Mouse (Mus musculus) neural tube, embryonic 12.5 days (tissue): Measurements from ENCODE around the gene Trim71. TPM values are rescaled to one million over a fixed set of nuclear protein-coding genes. Genes with fewer than 3 reads are reported as not detected.

Source experiments
- ATAC-seq: fragments of 200-750 bp; cut with Nextera tagmentation; 2 replicates; pipeline ENCODE4 v1.8.0; 2017; ENCODE audit warnings: low read depth, mild to moderate bottlenecking, moderate TSS enrichment, moderate library complexity; ENCODE audit not compliant: low FRiP score
- H3K27ac ChIP-seq: fragments of 300-500 bp; sonication (generic); 2 replicates; pipeline ENCODE4 v1.5.1; 2016
- H3K27me3 ChIP-seq: fragments of 300-500 bp; sonication (generic); replicated peaks from 2 replicates; pipeline ENCODE4 v1.6.1; 2016; ENCODE audit warnings: mild to moderate bottlenecking
- H3K36me3 ChIP-seq: fragments of 300-500 bp; sonication (generic); 2 replicates; pipeline ENCODE4 v1.6.1; 2016; ENCODE audit warnings: mild to moderate bottlenecking
- H3K4me1 ChIP-seq: fragments of 300-500 bp; sonication (generic); 2 replicates; pipeline ENCODE4 v1.6.1; 2016
- H3K4me2 ChIP-seq: fragments of 300-500 bp; sonication (generic); replicated peaks from 2 replicates; pipeline ENCODE4 v1.6.1; 2016; ENCODE audit warnings: mild to moderate bottlenecking
- H3K4me3 ChIP-seq: fragments of 300-500 bp; sonication (generic); 2 replicates; pipeline ENCODE4 v1.5.1; 2016
- H3K9ac ChIP-seq: fragments of 300-500 bp; sonication (generic); 2 replicates; pipeline ENCODE4 v1.6.1; 2016; ENCODE audit warnings: mild to moderate bottlenecking
- H3K9me3 ChIP-seq: fragments of 300-500 bp; sonication (generic); 2 replicates; pipeline ENCODE4 v1.6.1; 2016; ENCODE audit warnings: mild to moderate bottlenecking
- WGBS: fragments of 180-500 bp; shearing (Covaris S2); methylation state at CpG from one replicate; pipeline ENCODE4 v1.1.7; 2016; 5-methylcytosine and 5-hydroxymethylcytosine counted together
- polyA plus RNA-seq: library from polyadenylated mRNA; unstranded; fragments of >200 nt; fragmentation: Nextera tagmentation; extraction: Ambion mirVana; gene quantifications from 2 replicates; pipeline ENCODE4 v1.2.1, GENCODE M21; 2016

Trim71 gene
- polyA plus RNA-seq, 1 experiment from 2014 or later, result 0.98 TPM

GRCm38 (mm10) chr9:114496469-114496868, 67.7 kb downstream of the Trim71 start:
- Histone ChIP-seq H3K27ac (no peak overlapping the region), H3K4me2 (no peak overlapping the region), H3K4me1 (no peaks in the 10 kb centered on the region; the same call in 1 of the 2 replicates), H3K9ac (no peak overlapping the region), H3K9me3 (no peaks in the 10 kb centered on the region), H3K36me3 (no peaks in the 10 kb centered on the region), H3K4me3 (no peak overlapping the region), H3K27me3 (no peaks in the 10 kb centered on the region)
- ATAC-seq, result no peak
- 85% methylated on average over 7 of the region's 7 CpGs for WGBS

- WGBS, result 88% methylated on average over 23 of the region's 23 CpGs
- Histone ChIP-seq H3K4me2 (no peak overlapping the region), H3K4me3 (no peak overlapping the region), H3K27ac (no peak overlapping the region), H3K9me3 (no peaks in the 10 kb centered on the region), H3K36me3 (no peaks in the 10 kb centered on the region), H3K9ac (no peak overlapping the region), H3K27me3 (no peaks in the 10 kb centered on the region), H3K4me1 (no peaks in the 10 kb centered on the region)
- ATAC-seq, result no peak
Observed at GRCm38 (mm10) chr9:114487481-114488258, 76.5 kb downstream of the Trim71 start.

- no peaks in the 10 kb centered on the region for H3K4me1 ChIP-seq
- H3K9ac ChIP-seq, result no peak overlapping the region
- H3K27ac ChIP-seq, result no peak overlapping the region
- 87% methylated on average over 4 of the region's 4 CpGs for WGBS
- no peak overlapping the region for H3K4me2 ChIP-seq
- H3K4me3 ChIP-seq, result no peak overlapping the region
- no peak for ATAC-seq
- H3K27me3 ChIP-seq, result no peaks in the 10 kb centered on the region
- H3K36me3 ChIP-seq, result no peaks in the 10 kb centered on the region
- no peaks in the 10 kb centered on the region for H3K9me3 ChIP-seq
Observed at GRCm38 (mm10) chr9:114486808-114487207, 77.4 kb downstream of the Trim71 start.

GRCm38 (mm10) chr9:114484771-114485170, 79.4 kb downstream of the Trim71 start:
- H3K9ac ChIP-seq, result no peak overlapping the region
- H3K36me3 ChIP-seq, result no peaks in the 10 kb centered on the region
- H3K4me2 ChIP-seq, result no peak overlapping the region
- no peaks in the 10 kb centered on the region for H3K9me3 ChIP-seq
- H3K27me3 ChIP-seq, result no peaks in the 10 kb centered on the region
- H3K4me3 ChIP-seq, result no peak overlapping the region
- 81% methylated on average over 5 of the region's 5 CpGs for WGBS
- H3K27ac ChIP-seq, result no peak overlapping the region
- no peak for ATAC-seq
- H3K4me1 ChIP-seq, result no peaks in the 10 kb centered on the region

GRCm38 (mm10) chr9:114480940-114481339, 83.2 kb downstream of the Trim71 start:
- WGBS, result 79% methylated on average over 3 of the region's 3 CpGs

GRCm38 (mm10) chr9:114477019-114477418, 87.2 kb downstream of the Trim71 start:
- Histone ChIP-seq H3K27ac (no peak overlapping the region), H3K27me3 (no peaks in the 10 kb centered on the region), H3K9me3 (no peaks in the 10 kb centered on the region), H3K4me1 (no peaks in the 10 kb centered on the region), H3K9ac (no peak overlapping the region), H3K4me2 (no peak overlapping the region), H3K4me3 (no peak overlapping the region), H3K36me3 (no peaks in the 10 kb centered on the region)
- WGBS, result 93% methylated on average over 9 of the region's 9 CpGs
- no peak for ATAC-seq

More at GRCm38 (mm10) chr9:114480940-114481339, 83.2 kb downstream of the Trim71 start:
- no peak for ATAC-seq
- no peak overlapping the region for H3K4me2 ChIP-seq
- no peak overlapping the region for H3K27ac ChIP-seq
- H3K9ac ChIP-seq, result no peak overlapping the region
- no peaks in the 10 kb centered on the region for H3K4me1 ChIP-seq
- H3K9me3 ChIP-seq, result no peaks in the 10 kb centered on the region
- H3K4me3 ChIP-seq, result no peak overlapping the region
- H3K36me3 ChIP-seq, result no peaks in the 10 kb centered on the region
- no peaks in the 10 kb centered on the region for H3K27me3 ChIP-seq

- H3K27ac ChIP-seq, result no peak overlapping the region
- no peak for ATAC-seq
- WGBS, result 81% methylated on average over 7 of the region's 7 CpGs
Observed at GRCm38 (mm10) chr9:114471892-114472291, 92.3 kb downstream of the Trim71 start.

GRCm38 (mm10) chr9:114468701-114469100, 95.5 kb downstream of the Trim71 start:
- no peak for ATAC-seq
- Histone ChIP-seq H3K4me3 (no peak overlapping the region), H3K36me3 (peaks cover 15% of the 10 kb centered on the region), H3K27me3 (no peaks in the 10 kb centered on the region), H3K27ac (no peak overlapping the region), H3K4me1 (no peaks in the 10 kb centered on the region), H3K4me2 (no peak overlapping the region), H3K9ac (no peak overlapping the region), H3K9me3 (no peaks in the 10 kb centered on the region)
- WGBS, result 94% methylated on average over 4 of the region's 4 CpGs

More at GRCm38 (mm10) chr9:114471892-114472291, 92.3 kb downstream of the Trim71 start:
- H3K4me3 ChIP-seq, result no peak overlapping the region
- no peaks in the 10 kb centered on the region for H3K27me3 ChIP-seq
- no peak overlapping the region for H3K9ac ChIP-seq
- H3K9me3 ChIP-seq, result no peaks in the 10 kb centered on the region
- no peak overlapping the region for H3K4me2 ChIP-seq
- no peaks in the 10 kb centered on the region for H3K36me3 ChIP-seq
- H3K4me1 ChIP-seq, result no peaks in the 10 kb centered on the region

GRCm38 (mm10) chr9:114468217-114468616, 96.0 kb downstream of the Trim71 start:
- no peaks in the 10 kb centered on the region for H3K27me3 ChIP-seq
- no peak for ATAC-seq
- WGBS, result 91% methylated on average over 5 of the region's 5 CpGs

GRCm38 (mm10) chr9:114466871-114467270, 97.3 kb downstream of the Trim71 start:
- Histone ChIP-seq H3K9ac (no peak overlapping the region), H3K27ac (no peak overlapping the region), H3K4me3 (no peak overlapping the region), H3K4me2 (no peak overlapping the region), H3K4me1 (no peaks in the 10 kb centered on the region), H3K27me3 (no peaks in the 10 kb centered on the region), H3K9me3 (no peaks in the 10 kb centered on the region), H3K36me3 (peaks cover 15% of the 10 kb centered on the region)
- no peak for ATAC-seq
- WGBS, result 73% methylated on average over 7 of the region's 7 CpGs

More at GRCm38 (mm10) chr9:114468217-114468616, 96.0 kb downstream of the Trim71 start:
- H3K9ac ChIP-seq, result no peak overlapping the region
- H3K9me3 ChIP-seq, result no peaks in the 10 kb centered on the region
- no peaks in the 10 kb centered on the region for H3K4me1 ChIP-seq
- H3K36me3 ChIP-seq, result peaks cover 15% of the 10 kb centered on the region
- H3K4me2 ChIP-seq, result no peak overlapping the region
- no peak overlapping the region for H3K27ac ChIP-seq
- H3K4me3 ChIP-seq, result no peak overlapping the region

- Histone ChIP-seq H3K27ac (no peak overlapping the region), H3K9me3 (no peaks in the 10 kb centered on the region), H3K4me2 (no peak overlapping the region), H3K9ac (no peak overlapping the region), H3K4me1 (no peaks in the 10 kb centered on the region), H3K36me3 (peaks cover 15% of the 10 kb centered on the region), H3K4me3 (no peak overlapping the region), H3K27me3 (no peaks in the 10 kb centered on the region)
- WGBS, result 81% methylated on average over 6 of the region's 6 CpGs
- no peak for ATAC-seq
Observed at GRCm38 (mm10) chr9:114465442-114465841, 98.7 kb downstream of the Trim71 start.

- 90% methylated on average over 7 of the region's 7 CpGs for WGBS
Observed at GRCm38 (mm10) chr9:114462569-114462968, 101.6 kb downstream of the Trim71 start.

GRCm38 (mm10) chr9:114458436-114458835, 105.7 kb downstream of the Trim71 start:
- H3K9me3 ChIP-seq, result no peaks in the 10 kb centered on the region
- H3K4me1 ChIP-seq, result no peaks in the 10 kb centered on the region
- H3K4me3 ChIP-seq, result no peak overlapping the region
- no peak overlapping the region for H3K4me2 ChIP-seq
- H3K27ac ChIP-seq, result no peak overlapping the region
- WGBS, result 93% methylated on average over 3 of the region's 3 CpGs
- H3K36me3 ChIP-seq, result 0 out of 2 replicates have a peak, but pooled peaks cover 7% of the 10 kb centered on the region
- H3K27me3 ChIP-seq, result no peaks in the 10 kb centered on the region
- H3K9ac ChIP-seq, result no peak overlapping the region
- no peak for ATAC-seq

More at GRCm38 (mm10) chr9:114462569-114462968, 101.6 kb downstream of the Trim71 start:
- no peak overlapping the region for H3K4me2 ChIP-seq
- peaks cover 18% of the 10 kb centered on the region for H3K36me3 ChIP-seq
- no peak overlapping the region for H3K9ac ChIP-seq
- H3K4me3 ChIP-seq, result no peak overlapping the region
- H3K4me1 ChIP-seq, result no peaks in the 10 kb centered on the region
- H3K27me3 ChIP-seq, result no peaks in the 10 kb centered on the region
- no peak for ATAC-seq
- no peaks in the 10 kb centered on the region for H3K9me3 ChIP-seq
- no peak overlapping the region for H3K27ac ChIP-seq
